Mouse (Mus musculus): ENCODE data around the gene Prl8a2.

The Prl8a2 gene

GRCm38 (mm10) chr13:27345373-27345772, at the start of gene Prl8a2:
Gene Prl8a2, plus strand, starts transcription at chr13:27345673.
- DNase-seq (ENCODE audit: extremely low read depth, low read depth): no peak

GRCm38 (mm10) chr13:27312334-27313225, 32.9 kb upstream of the Prl8a2 start, which contains the start of gene Prl6a1:
Gene Prl6a1, plus strand, starts transcription at chr13:27312627.
- no peak for DNase-seq (ENCODE audit: extremely low read depth, low read depth)

- no peak for DNase-seq (ENCODE audit: extremely low read depth, low read depth)
Measured at GRCm38 (mm10) chr13:27334989-27335388, 10.5 kb upstream of the Prl8a2 start.

- DNase-seq (ENCODE audit: extremely low read depth, low read depth): no peak
Measured at GRCm38 (mm10) chr13:27342733-27343275, 2.7 kb upstream of the Prl8a2 start.

GRCm38 (mm10) chr13:27390746-27391145, 45.3 kb downstream of the Prl8a2 start, which contains the start of gene Prl2b1:
Gene Prl2b1, minus strand, starts transcription at chr13:27390846.
- DNase-seq (ENCODE audit: extremely low read depth, low read depth): no peak

GRCm38 (mm10) chr13:27399061-27399724, 53.7 kb downstream of the Prl8a2 start:
- no peak for DNase-seq (ENCODE audit: extremely low read depth, low read depth)

Data from MEL-GATA-1-ER (cell line).